Mouse (Mus musculus) c-Kit-positive CD71-positive TER-119-positive erythroid progenitor cells, embryonic 14.5 days (primary cell): Measurements from ENCODE around the gene Ndufb5.
"Not testable (repeated sequence)": the region's sequence is repeated elsewhere in the genome, so short reads cannot be mapped to it uniquely, and the experiment has no call there.

Source experiments
- DNase-seq: peaks from one replicate; pipeline ENCODE4 v3.0.0-alpha.2; 2013; ENCODE audit warnings: low spot score

The Ndufb5 gene

GRCm38 (mm10) chr3:32736244-32737171 lies at the start of gene Ndufb5:
Gene Ndufb5, plus strand, starts transcription at chr3:32736990.
- peak; percentile 99 for DNase-seq

GRCm38 (mm10) chr3:32687156-32687555 lies 49.6 kb upstream of the Ndufb5 start:
- DNase-seq: no peak

GRCm38 (mm10) chr3:32689567-32689999 lies 47.2 kb upstream of the Ndufb5 start:
- peak; percentile 60 for DNase-seq

- DNase-seq: no peak
Observed at GRCm38 (mm10) chr3:32690008-32690407, 46.8 kb upstream of the Ndufb5 start.

GRCm38 (mm10) chr3:32690901-32691300 lies 45.9 kb upstream of the Ndufb5 start:
- peak; percentile 55 for DNase-seq

GRCm38 (mm10) chr3:32691841-32692240 lies 44.9 kb upstream of the Ndufb5 start:
- no peak for DNase-seq

GRCm38 (mm10) chr3:32694211-32694610 lies 42.6 kb upstream of the Ndufb5 start:
- DNase-seq: no peak

GRCm38 (mm10) chr3:32694737-32695582 lies 41.8 kb upstream of the Ndufb5 start:
- DNase-seq: no peak

GRCm38 (mm10) chr3:32695583-32695980 lies 41.2 kb upstream of the Ndufb5 start:
- DNase-seq: no peak

GRCm38 (mm10) chr3:32698228-32698863 lies 38.4 kb upstream of the Ndufb5 start:
- DNase-seq: peak; percentile 85

GRCm38 (mm10) chr3:32704021-32704420 lies 32.8 kb upstream of the Ndufb5 start:
- not testable (repeated sequence) for DNase-seq

GRCm38 (mm10) chr3:32704632-32705031 lies 32.2 kb upstream of the Ndufb5 start:
- not testable (repeated sequence) for DNase-seq

- not testable (repeated sequence) for DNase-seq
Observed at GRCm38 (mm10) chr3:32705647-32706348, 31.0 kb upstream of the Ndufb5 start, which contains the start of gene Actl6a. Gene Actl6a, plus strand, starts transcription at chr3:32706298.

GRCm38 (mm10) chr3:32708052-32708367 lies 28.8 kb upstream of the Ndufb5 start:
- no peak for DNase-seq

GRCm38 (mm10) chr3:32708368-32709231 lies 28.2 kb upstream of the Ndufb5 start:
- peak; percentile 99 for DNase-seq

GRCm38 (mm10) chr3:32709388-32709787 lies 27.4 kb upstream of the Ndufb5 start:
- no peak for DNase-seq

- no peak for DNase-seq
Observed at GRCm38 (mm10) chr3:32713711-32714110, 23.1 kb upstream of the Ndufb5 start.

GRCm38 (mm10) chr3:32717403-32717802 lies 19.4 kb upstream of the Ndufb5 start:
- DNase-seq: not testable (repeated sequence)

GRCm38 (mm10) chr3:32718271-32718670 lies 18.5 kb upstream of the Ndufb5 start:
- no peak for DNase-seq

GRCm38 (mm10) chr3:32724191-32724590 lies 12.6 kb upstream of the Ndufb5 start:
- DNase-seq: no peak

- DNase-seq: no peak
Observed at GRCm38 (mm10) chr3:32725951-32726350, 10.8 kb upstream of the Ndufb5 start.
